Mouse (Mus musculus): ENCODE results near the gene Car1. TPM values are rescaled to one million over a fixed set of nuclear protein-coding genes. Genes with fewer than 3 reads are reported as not detected.
"Not testable (repeated sequence)": the region's sequence is repeated elsewhere in the genome, so short reads cannot be mapped to it uniquely, and the experiment has no call there.

Gene Car1
- total RNA-seq, 2 experiments from 2014 or later, result 14.1 to 41.5 TPM

- no peak for ATAC-seq (ENCODE audit: poor library complexity, severe bottlenecking)
These were observed 21.6 kb downstream of the Car1 start for GRCm38 (mm10) chr3:14786551-14787079.

DNA sequence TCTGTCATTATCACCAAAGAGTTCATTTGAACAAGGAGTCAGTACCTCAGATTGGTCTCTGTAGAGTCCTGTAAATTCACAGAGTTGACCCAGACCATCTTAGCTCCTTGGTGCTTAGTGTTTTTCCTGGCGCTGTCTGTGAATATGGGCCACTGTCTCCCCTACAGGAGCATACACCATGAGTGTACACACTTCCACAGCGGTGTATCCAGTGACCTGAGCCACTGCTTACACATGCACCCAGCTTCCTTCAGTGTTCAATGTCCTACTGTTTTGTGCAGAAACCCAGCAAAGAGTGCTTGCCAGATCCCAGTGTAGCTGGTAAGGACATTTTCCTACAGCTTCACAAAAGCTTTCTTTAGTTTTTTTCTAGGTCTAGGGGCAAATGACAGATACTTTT is 22.8 kb downstream of the Car1 start:
- no peak for ATAC-seq (ENCODE audit: poor library complexity, severe bottlenecking)

DNA sequence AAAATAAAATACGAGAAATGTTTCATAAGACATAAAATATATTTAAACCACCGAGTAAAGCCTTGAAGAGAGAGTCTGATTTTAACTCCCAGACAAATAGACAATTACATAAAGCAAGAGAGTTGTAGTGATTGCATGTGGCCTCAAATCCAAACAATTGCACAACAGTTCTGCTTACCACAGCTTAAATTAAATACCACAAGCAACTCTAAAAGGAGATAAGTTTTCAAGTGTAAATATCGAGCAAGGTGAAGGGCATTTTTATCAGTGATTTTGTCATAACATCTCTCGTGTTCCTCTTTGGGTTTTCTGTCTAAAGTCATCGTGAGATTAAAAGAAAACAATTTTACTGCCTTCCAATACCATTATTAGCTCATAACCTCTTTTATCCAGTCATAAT is 25.0 kb downstream of the Car1 start:
- ATAC-seq (ENCODE audit: poor library complexity, severe bottlenecking), result not testable (repeated sequence)

DNA sequence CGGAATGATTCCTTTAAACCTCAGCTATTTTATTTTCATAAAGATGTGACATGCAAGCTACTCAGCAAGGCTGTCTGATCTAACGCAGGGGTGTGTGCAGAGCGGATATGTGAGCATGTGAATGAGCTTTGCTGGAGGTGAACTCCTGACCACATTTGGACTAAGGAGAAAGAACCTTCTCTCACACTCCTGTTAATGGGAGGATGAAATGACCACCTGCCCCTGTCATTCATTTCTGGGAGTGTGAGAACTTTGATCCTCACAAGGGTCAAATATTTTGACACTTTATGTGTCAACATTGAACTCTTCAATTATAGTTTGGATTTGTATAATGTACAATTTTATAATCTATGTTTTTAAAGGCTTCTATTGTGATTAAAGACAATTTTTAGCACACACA is 25.8 kb downstream of the Car1 start:
- ATAC-seq (ENCODE audit: poor library complexity, severe bottlenecking), result not testable (repeated sequence)

- no peak for ATAC-seq (ENCODE audit: poor library complexity, severe bottlenecking)
These were observed 28.0 kb downstream of the Car1 start for GRCm38 (mm10) chr3:14780212-14780611.

GRCm38 (mm10) chr3:14776497-14777162 is 31.5 kb downstream of the Car1 start:
- not testable (repeated sequence) for ATAC-seq (ENCODE audit: poor library complexity, severe bottlenecking)

GRCm38 (mm10) chr3:14774539-14774938 is 33.6 kb downstream of the Car1 start:
- not testable (repeated sequence) for ATAC-seq (ENCODE audit: poor library complexity, severe bottlenecking)

GRCm38 (mm10) chr3:14772473-14772872 is 35.7 kb downstream of the Car1 start:
- ATAC-seq (ENCODE audit: poor library complexity, severe bottlenecking), result not testable (repeated sequence)

GRCm38 (mm10) chr3:14764755-14765566 is 43.2 kb downstream of the Car1 start:
- no peak for ATAC-seq (ENCODE audit: poor library complexity, severe bottlenecking)

GRCm38 (mm10) chr3:14755716-14756115 is 52.5 kb downstream of the Car1 start:
- no peak for ATAC-seq (ENCODE audit: poor library complexity, severe bottlenecking)

DNA sequence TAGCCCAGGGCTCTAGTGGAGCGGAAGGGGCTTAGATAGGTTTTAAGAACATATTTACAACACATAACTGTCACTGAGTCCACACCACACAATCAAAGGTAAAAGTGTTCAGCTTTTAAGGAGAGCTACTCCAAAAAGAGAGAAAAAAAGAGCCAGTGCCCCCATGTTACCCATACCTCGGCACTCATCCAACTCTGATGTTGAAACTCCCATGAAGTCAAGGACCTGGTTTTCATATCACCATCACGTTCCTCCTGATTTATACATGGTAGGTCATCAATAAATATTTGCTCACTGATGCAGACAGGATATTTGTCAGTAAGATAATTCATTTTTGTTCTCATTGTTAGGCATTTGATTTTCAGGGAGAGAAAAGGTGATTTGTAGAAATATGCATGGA is 62.1 kb downstream of the Car1 start:
- no peak for ATAC-seq (ENCODE audit: poor library complexity, severe bottlenecking)

DNA sequence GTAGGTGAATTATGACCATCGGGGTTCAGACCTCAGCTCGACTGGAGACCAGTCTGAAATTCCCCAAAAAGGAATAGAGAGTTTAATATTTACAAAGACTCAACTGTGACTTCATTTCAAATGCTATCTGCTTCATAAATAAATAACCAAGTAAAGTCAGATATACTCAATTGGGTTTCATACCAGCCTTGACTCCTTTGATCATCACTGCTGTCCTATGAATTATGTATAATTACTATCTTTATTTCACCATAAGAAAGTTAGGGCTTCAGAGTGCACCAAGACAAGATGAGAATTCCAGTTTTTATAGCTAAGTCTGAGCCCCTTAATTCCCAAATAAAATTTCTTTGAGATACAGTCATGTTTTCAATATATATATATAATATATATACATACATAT is 69.9 kb downstream of the Car1 start:
- no peak for ATAC-seq (ENCODE audit: poor library complexity, severe bottlenecking)

- ATAC-seq (ENCODE audit: poor library complexity, severe bottlenecking), result not testable (repeated sequence)
These were observed 80.7 kb downstream of the Car1 start for GRCm38 (mm10) chr3:14727496-14727895.

- not testable (repeated sequence) for ATAC-seq (ENCODE audit: poor library complexity, severe bottlenecking)
These were observed 82.7 kb downstream of the Car1 start for GRCm38 (mm10) chr3:14725462-14725861.

Other genes with a start within 250 kb of the Car1 start
- 182 and 193 TPM in 2 replicates for gene 1810022K09Rik, start 197.1 kb downstream of the Car1 start, total RNA-seq (2015)
- 363 and 478 TPM in 2 replicates for gene 1810022K09Rik, start 197.1 kb downstream of the Car1 start, total RNA-seq (2017)
- gene Car13, start 166.6 kb downstream of the Car1 start, total RNA-seq (2015), result 5.0 and 6.4 TPM in 2 replicates
- gene Car13, start 166.6 kb downstream of the Car1 start, total RNA-seq (2017), result 1.1 and 3.2 TPM in 2 replicates
- gene Car3, start 55.1 kb upstream of the Car1 start, total RNA-seq (2015), result 0.64 TPM in 1 of 2 replicates, not detected in the other
- gene Car3, start 55.1 kb upstream of the Car1 start, total RNA-seq (2017), result 0.07 TPM in 1 of 2 replicates, not detected in the other
- 31.5 and 53.6 TPM in 2 replicates for gene Car2, start 77.9 kb upstream of the Car1 start, total RNA-seq (2015)
- 25.5 and 51.5 TPM in 2 replicates for gene Car2, start 77.9 kb upstream of the Car1 start, total RNA-seq (2017)